Mouse (Mus musculus): ENCODE data around the gene Ddo.

The Ddo gene

DNA sequence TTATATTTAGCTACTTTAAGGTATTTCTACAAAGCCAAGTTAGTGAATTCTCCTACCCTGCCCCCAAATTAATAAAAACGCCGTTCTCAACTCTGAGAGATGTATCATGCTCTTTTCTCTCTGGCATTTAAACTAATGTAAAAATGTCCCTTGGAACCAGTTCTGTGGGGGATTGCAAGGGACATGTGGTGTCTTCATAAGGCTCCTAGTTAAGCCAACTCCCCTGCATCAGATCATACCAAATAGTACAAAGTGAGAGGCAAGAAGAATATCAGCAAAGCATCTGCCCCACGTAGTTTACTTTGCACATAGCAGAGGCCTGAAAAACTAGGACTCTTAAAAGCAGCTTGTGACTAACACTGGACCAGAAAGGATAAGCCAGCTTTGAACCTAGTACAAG, 86.9 kb downstream of the Ddo start:
- no peak for DNase-seq (ENCODE audit: low spot score)

DNA sequence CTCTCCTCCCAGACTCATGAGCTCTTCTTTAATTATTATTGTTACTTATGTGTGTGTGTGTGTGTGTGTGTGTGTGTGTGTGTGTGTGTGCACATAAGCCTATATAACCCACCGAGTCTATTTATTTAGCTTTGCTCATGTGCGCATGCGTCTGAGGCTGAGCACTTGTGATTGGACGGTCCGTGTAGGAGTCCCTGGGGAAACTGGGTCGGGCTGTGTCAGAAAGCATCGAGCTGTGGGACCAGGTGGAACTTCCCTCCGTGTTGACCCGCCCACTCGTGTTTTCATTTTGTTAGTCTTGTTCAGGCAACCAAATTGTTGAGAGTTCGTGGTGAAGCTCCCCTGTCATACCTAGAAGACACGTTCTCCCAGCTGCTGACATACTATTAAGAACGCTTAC, 88.6 kb downstream of the Ddo start:
- DNase-seq (ENCODE audit: low spot score), result no peak

DNA sequence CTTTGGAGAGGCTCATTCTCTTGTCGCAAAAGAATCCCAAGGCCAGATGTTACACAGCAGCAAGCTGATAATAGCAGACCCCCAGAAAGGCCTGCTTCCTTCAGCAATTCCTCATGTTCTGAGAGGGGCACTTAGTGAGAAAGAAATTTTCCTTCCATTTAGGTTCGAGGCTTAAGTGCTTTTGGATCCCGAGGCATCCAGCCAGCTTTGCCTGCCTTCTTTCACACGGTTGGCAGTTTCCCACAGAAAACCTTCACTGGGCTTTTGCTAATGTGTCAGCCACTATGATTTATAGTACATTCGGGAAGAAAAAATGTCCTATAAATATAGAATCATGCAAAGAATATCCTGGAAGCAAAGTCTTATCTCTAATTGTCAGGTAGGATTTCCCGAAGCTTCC, 89.3 kb downstream of the Ddo start:
- no peak for DNase-seq (ENCODE audit: low spot score)

DNA sequence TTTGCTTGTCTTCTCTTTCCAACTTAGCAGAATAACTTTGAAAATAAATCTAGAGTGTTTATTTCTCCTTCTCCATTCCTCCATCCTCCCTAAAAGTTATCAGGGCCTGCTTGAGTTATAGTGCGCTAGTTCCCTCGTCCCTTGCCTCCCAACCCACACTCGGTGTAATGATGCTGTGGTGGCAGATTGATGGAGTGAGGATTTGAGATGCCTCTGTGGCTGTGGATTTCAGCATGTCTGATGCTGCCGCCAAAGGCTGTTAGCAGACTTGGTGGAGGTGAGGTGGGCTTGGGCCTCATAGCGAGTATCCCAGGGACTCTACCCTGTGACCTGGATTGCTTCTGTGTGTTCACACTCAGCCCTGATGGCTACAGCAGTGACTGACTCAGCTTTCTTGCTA, 91.1 kb downstream of the Ddo start:
- DNase-seq (ENCODE audit: low spot score), result no peak

DNA sequence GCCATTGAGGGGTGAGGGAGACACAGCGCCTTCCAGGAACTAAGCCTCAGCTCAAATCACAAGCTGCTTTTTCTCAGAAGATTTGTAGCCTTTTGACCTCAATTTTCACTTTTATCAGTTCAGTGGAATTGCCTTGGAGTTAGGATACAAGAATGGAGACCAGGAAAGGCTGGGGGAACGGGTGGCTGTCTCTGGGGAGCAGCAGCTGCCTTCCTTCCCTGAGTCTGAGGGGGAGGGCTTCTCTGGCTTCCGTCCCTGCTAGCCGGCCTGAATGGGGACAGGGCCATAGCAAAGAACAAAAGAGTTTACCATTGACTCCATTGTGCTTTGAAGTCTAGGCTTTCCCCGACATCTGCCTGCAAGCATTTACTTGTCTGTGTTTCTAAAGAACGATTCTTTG, 94.5 kb downstream of the Ddo start:
- DNase-seq (ENCODE audit: low spot score), result no peak

DNA sequence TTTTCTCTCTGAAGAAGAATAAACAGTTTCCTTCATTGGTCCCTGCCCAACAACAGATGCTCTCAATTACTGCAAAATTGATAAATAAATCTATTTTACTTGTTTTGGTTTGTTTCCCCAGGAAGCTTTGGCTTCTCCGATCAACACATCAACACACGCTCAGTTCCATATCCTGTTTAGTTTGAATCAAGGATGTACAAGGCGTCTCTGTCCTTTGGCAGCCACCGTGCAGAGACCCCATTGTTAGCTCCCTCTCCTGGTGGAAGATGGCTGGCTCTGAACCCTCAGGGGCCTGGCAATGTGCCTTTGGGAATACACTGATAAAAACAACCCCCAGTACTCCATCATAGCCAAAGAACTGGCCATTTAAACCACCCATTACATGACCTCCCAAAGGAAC, 95.3 kb downstream of the Ddo start:
- DNase-seq (ENCODE audit: low spot score), result no peak

DNA sequence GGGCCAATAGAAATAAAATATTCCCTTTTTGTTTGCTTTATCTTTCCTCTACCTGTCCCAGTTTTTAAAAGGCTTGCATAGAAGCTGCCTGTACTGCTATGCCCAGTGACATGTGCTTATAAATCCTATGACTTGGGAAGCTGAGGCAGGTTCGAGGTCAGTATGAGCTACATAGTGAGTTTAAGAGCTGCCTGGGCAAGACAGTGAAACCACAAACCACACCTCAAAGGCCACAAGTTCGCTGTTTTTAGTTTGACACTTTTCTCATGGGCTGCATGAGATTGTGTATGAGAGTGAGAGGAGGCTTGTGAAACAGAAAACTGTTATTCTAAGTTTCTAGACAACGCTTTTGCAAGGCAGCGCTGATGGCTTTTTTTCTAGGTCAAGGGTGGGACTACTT, 95.7 kb downstream of the Ddo start:
- DNase-seq (ENCODE audit: low spot score), result no peak

DNA sequence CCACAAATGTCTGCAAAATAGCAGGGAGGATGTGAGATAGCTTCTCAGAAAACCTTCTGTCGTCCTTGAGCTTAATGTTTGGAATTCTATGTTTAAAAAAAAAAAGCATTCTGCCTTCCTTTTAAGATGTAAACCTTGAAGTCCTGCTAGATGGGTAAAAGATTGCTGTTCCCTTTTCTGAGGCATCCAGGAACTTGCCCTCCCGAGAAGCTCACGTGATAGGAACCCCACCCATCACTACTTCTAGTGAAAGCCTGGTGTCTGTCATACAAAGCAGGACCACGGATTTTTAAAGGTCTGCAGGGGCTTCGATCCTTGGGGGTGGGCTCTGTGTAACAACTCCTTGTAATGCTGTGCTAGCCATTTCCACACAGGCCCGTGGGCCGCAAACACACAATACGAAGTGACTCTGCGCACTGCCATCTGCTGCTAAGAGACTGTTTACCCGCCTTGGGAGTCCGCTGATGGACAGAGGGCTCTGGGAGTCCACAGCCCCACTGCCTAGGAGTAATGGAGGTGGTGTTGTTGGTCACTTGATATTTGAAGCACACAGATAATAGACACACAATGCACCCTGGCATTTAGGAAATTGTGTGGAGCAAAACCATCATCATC, 96.6 kb downstream of the Ddo start:
- DNase-seq (ENCODE audit: low spot score), result no peak

DNA sequence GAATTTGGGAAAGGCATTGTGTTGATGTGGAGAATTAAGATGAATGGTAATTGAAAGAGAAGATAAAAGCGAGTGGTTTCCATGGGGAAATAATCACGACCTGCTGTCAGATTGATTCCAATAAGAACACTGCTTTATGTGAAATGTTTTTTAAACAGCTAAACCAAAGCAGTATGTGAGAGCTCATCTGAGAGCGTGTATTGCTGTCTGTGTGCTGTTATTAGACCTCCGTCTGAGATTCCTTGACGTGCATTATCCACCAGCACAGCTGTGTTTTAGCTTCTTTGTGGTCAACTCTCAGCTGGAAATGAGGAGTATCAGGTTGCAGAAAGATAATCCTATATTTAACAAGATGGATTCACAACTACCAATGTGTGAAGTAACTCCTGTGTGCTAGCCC, 97.2 kb downstream of the Ddo start:
- no peak for DNase-seq (ENCODE audit: low spot score)

DNA sequence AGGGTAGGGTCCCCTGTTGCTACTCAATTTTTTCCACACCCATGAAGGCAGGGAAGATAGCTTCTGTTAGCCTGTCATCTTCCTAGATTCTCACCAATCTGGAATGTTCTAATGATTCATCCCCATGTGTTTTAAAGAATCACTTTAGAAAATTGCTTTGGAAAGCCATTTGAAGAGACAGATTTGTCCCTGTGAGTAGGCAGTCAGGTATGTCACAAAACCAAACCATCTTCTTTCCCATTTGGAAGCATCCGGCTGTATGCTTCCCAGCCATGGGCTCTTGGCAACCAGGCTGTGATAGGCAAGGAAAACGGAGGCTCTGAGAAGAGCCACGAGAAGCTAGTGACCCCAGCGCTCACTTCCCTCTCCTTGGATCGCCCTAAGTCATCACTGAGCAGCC, 100.4 kb downstream of the Ddo start:
- DNase-seq (ENCODE audit: low spot score), result no peak

Data from urinary bladder, postnatal 10 days (tissue).